Comparison of ENCODE assay signal across 14 mouse cellular contexts in genomic region chr19:56100131-56100872, GRCm38 (mm10).
DNase-seq lines count a peak whose midpoint lies in the region; ATAC-seq and TF ChIP-seq lines count a peak whose summit lies in the region.
"Had no signal": no experiment of that assay in that cellular context is flagged by ENCODE, and none has a peak within 500 bp of the region (broad histone marks: within the 10 kb centered on the region; RNA-seq: fewer than 3 reads in every experiment).

No protein-coding gene starts in this region.

- no peak for ATAC-seq in hindbrain, postnatal 0 days
- no peak for ATAC-seq in hindbrain, embryonic 14.5 days (ENCODE audit: low FRiP score)
- ATAC-seq in limb, embryonic 11.5 days (ENCODE audit: insufficient number of reproducible peaks, low FRiP score, low TSS enrichment, low read depth), result peak; percentile 35; the same call in 1 of the 2 replicates

- no peaks in the 10 kb centered on the region for H3K36me3 ChIP-seq in hindbrain, postnatal 0 days (ENCODE audit: insufficient read depth, low read length)
- no peaks in the 10 kb centered on the region for H3K36me3 ChIP-seq in hindbrain, embryonic 14.5 days (replicated peaks; ENCODE audit: control insufficient read depth, insufficient read depth)
- H3K36me3 ChIP-seq in limb, embryonic 11.5 days (ENCODE audit: control insufficient read depth, insufficient read depth, low read length), result no peaks in the 10 kb centered on the region
- H3K36me3 ChIP-seq: lung, embryonic 15.5 days had no signal

- WGBS in hindbrain, postnatal 0 days, result 73% methylated on average over 4 of the region's 4 CpGs
- WGBS in hindbrain, embryonic 14.5 days, result 71% methylated on average over 4 of the region's 4 CpGs
- WGBS in limb, embryonic 11.5 days, result 56% methylated on average over 4 of the region's 4 CpGs

- no peaks in the 10 kb centered on the region for H3K4me1 ChIP-seq in hindbrain, postnatal 0 days (ENCODE audit: insufficient read depth, low read length)
- H3K4me1 ChIP-seq in hindbrain, embryonic 14.5 days (replicated peaks; ENCODE audit: control insufficient read depth, insufficient read depth, low read length), result no peaks in the 10 kb centered on the region
- peaks cover 37% of the 10 kb centered on the region for H3K4me1 ChIP-seq in limb, embryonic 11.5 days (ENCODE audit: control insufficient read depth, insufficient read depth, low read length)

- H3K4me2 ChIP-seq in hindbrain, postnatal 0 days (ENCODE audit: low read depth, low read length), result no peak overlapping the region
- no peak overlapping the region for H3K4me2 ChIP-seq in hindbrain, embryonic 14.5 days (replicated peaks)
- H3K4me2 ChIP-seq in limb, embryonic 11.5 days (ENCODE audit: low read depth, severe bottlenecking), result no peak overlapping the region
- H3K4me2 ChIP-seq: lung, embryonic 15.5 days had no signal

- DNase-seq in hindbrain, postnatal 0 days (ENCODE audit: low spot score), result no peak
- DNase-seq in hindbrain, embryonic 14.5 days (ENCODE audit: low spot score), result no peak
- peak; percentile 26 for DNase-seq in 416B (ENCODE audit: low read depth)
- DNase-seq in WW6 (ENCODE audit: low read depth, low spot score), result peak; percentile 5
- peak; percentile 70 for DNase-seq in limb, embryonic 11.5 days (ENCODE audit: low spot score)
- DNase-seq in spleen, adult 18-20 months, result no peak
- no peak for DNase-seq in ovary, adult 18-20 months (ENCODE audit: low spot score)
- no peak for DNase-seq in cerebellum, postnatal 25 days
- DNase-seq: adrenal gland, postnatal 10 days; cerebellum, adult 18-20 months; heart, postnatal 4 days; kidney, adult 11 months; right cerebral cortex, postnatal 14 days had no signal

- H3K27ac ChIP-seq in hindbrain, postnatal 0 days, result no peak overlapping the region
- H3K27ac ChIP-seq in hindbrain, embryonic 14.5 days, result no peak overlapping the region
- peak overlapping the region; percentile 56; the same call in 1 of the 2 replicates for H3K27ac ChIP-seq in limb, embryonic 11.5 days (replicated peaks; ENCODE audit: low read depth, low read length)
- H3K27ac ChIP-seq: lung, embryonic 15.5 days had no signal

- H3K9me3 ChIP-seq in hindbrain, postnatal 0 days (ENCODE audit: low read length), result no peaks in the 10 kb centered on the region
- H3K9me3 ChIP-seq in hindbrain, embryonic 14.5 days (ENCODE audit: control insufficient read depth, low read length), result peaks cover 11% of the 10 kb centered on the region; the same call in 1 of the 2 replicates
- no peaks in the 10 kb centered on the region for H3K9me3 ChIP-seq in limb, embryonic 11.5 days (ENCODE audit: control insufficient read depth, low read length)
- H3K9me3 ChIP-seq: lung, embryonic 15.5 days had no signal

- H3K9ac ChIP-seq in hindbrain, postnatal 0 days (replicated peaks; ENCODE audit: low read length), result no peak overlapping the region
- H3K9ac ChIP-seq in hindbrain, embryonic 14.5 days, result no peak overlapping the region
- no peak overlapping the region for H3K9ac ChIP-seq in limb, embryonic 11.5 days (ENCODE audit: low read length)
- H3K9ac ChIP-seq: lung, embryonic 15.5 days had no signal

- H3K4me3 ChIP-seq in hindbrain, postnatal 0 days (ENCODE audit: low read length), result no peak overlapping the region
- no peak overlapping the region for H3K4me3 ChIP-seq in hindbrain, embryonic 14.5 days (replicated peaks; ENCODE audit: low read length)
- no peak overlapping the region for H3K4me3 ChIP-seq in limb, embryonic 11.5 days (ENCODE audit: low read depth, low read length)
- H3K4me3 ChIP-seq: lung, embryonic 15.5 days had no signal

- H3K27me3 ChIP-seq in hindbrain, postnatal 0 days (ENCODE audit: insufficient read depth, low read length), result no peaks in the 10 kb centered on the region
- H3K27me3 ChIP-seq in hindbrain, embryonic 14.5 days (ENCODE audit: control insufficient read depth, insufficient read depth, low read length), result 0 out of 2 replicates have a peak, but pooled peaks cover 4% of the 10 kb centered on the region
- no peaks in the 10 kb centered on the region for H3K27me3 ChIP-seq in limb, embryonic 11.5 days (ENCODE audit: control insufficient read depth, insufficient read depth, low read length)
- H3K27me3 ChIP-seq: lung, embryonic 15.5 days had no signal

- peak; percentile 33 for TF ChIP-seq CTCF in hindbrain, postnatal 0 days (IDR thresholded peaks at IDR 0.05; ENCODE audit: low read depth)

Comparison
In these comparisons a context has a peak if more than half of its experiments do, and no peak if none do; other contexts are left out.
1. DNase-seq: peak in 416B (single experiment), WW6 (single experiment) and limb, embryonic 11.5 days (single experiment); none in hindbrain, postnatal 0 days (single experiment), hindbrain, embryonic 14.5 days (single experiment), spleen, adult 18-20 months (0 of 2), ovary, adult 18-20 months (single experiment) and cerebellum, postnatal 25 days (0 of 2).